Mouse (Mus musculus): ENCODE measurements around the gene Atad5. TPM values are rescaled to one million over a fixed set of nuclear protein-coding genes. Genes with fewer than 3 reads are reported as not detected.
"Not testable (repeated sequence)": the region's sequence is repeated elsewhere in the genome, so short reads cannot be mapped to it uniquely, and the experiment has no call there.

Gene Atad5
- polyA plus RNA-seq, 1 experiment from 2014 or later, result 14.1 TPM

DNA sequence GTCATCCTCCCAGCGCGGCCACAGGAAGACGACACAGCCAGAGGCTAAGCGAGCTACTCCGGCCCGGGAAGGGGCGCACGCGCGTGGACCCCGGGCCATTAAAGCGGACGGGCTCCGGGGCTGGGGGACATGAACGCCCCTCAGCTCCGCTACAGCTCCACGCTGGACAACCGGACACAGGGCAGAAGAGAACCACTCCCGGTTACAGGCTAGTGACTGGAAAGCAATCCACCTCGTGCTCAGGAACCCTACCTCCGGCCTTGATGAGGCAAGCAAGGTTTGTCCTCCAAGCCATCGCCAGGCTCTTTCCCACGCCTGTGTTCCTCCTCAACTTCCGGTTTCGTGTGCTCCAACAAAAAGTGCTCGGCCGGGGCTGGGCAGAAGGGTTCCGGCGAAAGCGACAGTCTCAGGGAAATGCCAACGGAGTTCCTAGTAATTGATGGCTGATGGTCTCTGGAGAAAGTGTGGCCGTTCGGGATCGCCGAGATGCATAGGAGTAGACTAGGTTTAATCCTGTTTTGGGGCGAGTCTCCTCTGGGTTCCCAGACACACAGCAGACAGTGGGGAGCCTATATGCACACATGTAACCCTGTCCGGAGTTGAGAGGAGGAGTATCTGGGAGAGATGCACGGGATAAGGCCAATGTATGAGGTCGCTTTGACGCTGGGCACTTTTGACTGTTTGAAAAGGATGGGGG, 52.8 kb downstream of the Atad5 start, which contains the start of gene Tefm:
Gene Tefm, minus strand, starts transcription at position 351 of the 697 bp plus-strand sequence.
- Histone ChIP-seq H3K36me3 (peaks cover 31% of the 10 kb centered on the region), H3K27ac (peak within 1 kb of the TSS; percentile 87), H3K27me3 (no peaks in the 10 kb centered on the region), H3K4me2 (replicated peaks) (peak within 1 kb of the TSS; percentile 77), H3K4me1 (peaks cover 12% of the 10 kb centered on the region), H3K9me3 (no peaks in the 10 kb centered on the region), H3K9ac (peak within 1 kb of the TSS; percentile 82), H3K4me3 (peak within 1 kb of the TSS; percentile 83)
- WGBS, result under 1% methylated on average over 40 of the region's 40 CpGs
- ATAC-seq (ENCODE audit: low FRiP score, low read depth), result peak; percentile 94

DNA sequence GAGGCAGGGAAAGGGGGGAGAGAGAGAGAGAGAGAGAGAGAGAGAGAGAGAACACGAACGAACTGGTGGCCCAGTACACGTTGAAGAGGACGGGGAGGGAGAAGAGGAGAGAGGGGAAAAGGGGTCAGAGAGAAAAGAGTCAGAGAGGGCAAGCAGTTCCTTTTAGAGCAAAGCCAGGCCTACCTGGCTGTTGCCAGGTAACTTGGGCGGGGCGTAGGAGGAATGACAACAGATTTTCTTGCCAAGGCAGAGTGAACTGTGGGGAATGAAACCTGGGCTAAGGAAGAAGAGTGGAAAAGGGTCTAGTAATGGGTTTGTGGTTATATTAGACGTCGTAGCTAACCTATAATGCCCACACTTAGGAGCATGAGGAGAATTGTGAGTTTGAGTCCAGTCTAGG, 53.7 kb downstream of the Atad5 start:
- H3K9ac ChIP-seq, result peak overlapping the region; percentile 82
- WGBS, result 50% methylated on average over 8 of the region's 8 CpGs
- ATAC-seq (ENCODE audit: low FRiP score, low read depth), result no peak
- peaks cover 24% of the 10 kb centered on the region for H3K36me3 ChIP-seq
- peaks cover 12% of the 10 kb centered on the region for H3K4me1 ChIP-seq
- no peaks in the 10 kb centered on the region for H3K27me3 ChIP-seq
- H3K4me2 ChIP-seq (replicated peaks), result peak overlapping the region; percentile 77
- peak overlapping the region; percentile 83 for H3K4me3 ChIP-seq
- H3K9me3 ChIP-seq, result no peaks in the 10 kb centered on the region
- no peak overlapping the region for H3K27ac ChIP-seq

DNA sequence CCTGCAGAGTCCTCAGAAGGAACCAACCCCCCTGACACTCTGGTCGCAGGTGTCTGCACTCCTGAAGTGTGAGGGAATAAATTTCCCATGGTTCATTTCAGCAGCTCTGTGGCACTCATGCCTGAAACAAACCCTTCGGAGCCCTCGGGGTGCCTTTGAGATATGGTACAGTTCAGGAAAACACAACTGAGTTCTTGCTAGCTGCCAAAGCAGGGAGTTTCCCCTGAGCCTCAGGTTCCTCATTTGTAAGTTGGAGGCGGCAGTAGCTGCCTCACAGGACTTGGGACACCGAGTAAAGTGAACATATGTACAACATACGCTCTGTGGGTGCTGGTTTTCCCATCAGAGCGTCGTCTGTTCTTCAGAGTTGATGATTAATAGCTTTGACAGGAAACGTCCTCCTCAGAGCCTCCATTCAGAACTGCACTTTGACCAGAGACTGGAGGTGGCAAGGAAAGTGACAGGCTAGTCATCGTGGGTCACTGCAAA, 56.6 kb downstream of the Atad5 start:
- Histone ChIP-seq H3K4me1 (peaks cover 9% of the 10 kb centered on the region), H3K9me3 (no peaks in the 10 kb centered on the region), H3K4me3 (no peak overlapping the region), H3K4me2 (replicated peaks) (no peak overlapping the region), H3K9ac (no peak overlapping the region), H3K36me3 (no peaks in the 10 kb centered on the region), H3K27ac (no peak overlapping the region), H3K27me3 (no peaks in the 10 kb centered on the region)
- ATAC-seq (ENCODE audit: low FRiP score, low read depth), result no peak
- 50% methylated on average over 10 of the region's 10 CpGs for WGBS

DNA sequence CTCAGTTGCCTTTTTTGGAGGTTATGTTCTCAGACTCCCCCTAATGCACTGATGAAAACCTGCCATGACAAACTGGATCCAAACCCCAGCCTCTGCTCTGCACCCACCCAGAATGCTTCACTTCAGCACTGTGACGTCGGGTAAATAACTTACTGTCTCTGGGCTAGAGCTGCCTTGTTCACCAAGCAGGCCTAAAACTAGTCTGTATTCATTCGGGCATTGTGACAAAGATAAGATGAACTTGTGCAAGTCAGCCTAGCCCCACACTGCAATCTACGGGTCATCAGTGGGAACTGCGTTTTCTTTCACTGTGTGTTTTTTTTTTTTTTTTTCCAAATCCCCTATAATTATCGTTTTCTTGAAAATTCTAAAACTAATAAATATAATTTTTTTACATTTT, 58.5 kb downstream of the Atad5 start:
- no peak overlapping the region for H3K9ac ChIP-seq
- no peaks in the 10 kb centered on the region for H3K36me3 ChIP-seq
- ATAC-seq (ENCODE audit: low FRiP score, low read depth), result no peak
- no peak overlapping the region for H3K4me2 ChIP-seq (replicated peaks)
- H3K9me3 ChIP-seq, result no peaks in the 10 kb centered on the region
- H3K27me3 ChIP-seq, result peaks cover 17% of the 10 kb centered on the region
- H3K4me1 ChIP-seq, result peaks cover 3% of the 10 kb centered on the region
- 82% methylated on average over 6 of the region's 6 CpGs for WGBS
- no peak overlapping the region for H3K4me3 ChIP-seq
- H3K27ac ChIP-seq, result no peak overlapping the region

DNA sequence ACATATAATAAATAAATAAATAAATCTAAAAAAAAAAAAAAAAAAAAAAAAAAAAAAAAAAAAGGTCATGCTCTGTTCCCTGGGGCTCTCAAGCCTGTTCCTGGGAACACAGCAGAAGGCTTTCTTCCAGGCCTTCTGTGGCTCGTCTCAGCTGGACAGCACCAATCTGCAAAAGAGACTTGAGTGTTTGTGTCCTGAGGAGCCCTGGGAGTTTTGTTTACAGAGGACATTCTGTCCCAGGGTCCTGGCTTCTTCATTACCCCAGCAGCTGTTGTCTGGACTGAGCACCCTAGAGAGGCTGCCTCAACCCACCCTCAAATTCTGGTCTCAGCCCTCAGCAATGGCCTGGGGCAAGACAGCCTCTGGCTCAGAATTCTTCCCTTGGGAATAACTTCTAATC, 59.1 kb downstream of the Atad5 start:
- Histone ChIP-seq H3K27me3 (peaks cover 23% of the 10 kb centered on the region), H3K4me1 (no peaks in the 10 kb centered on the region), H3K36me3 (no peaks in the 10 kb centered on the region), H3K9ac (no peak overlapping the region), H3K4me2 (replicated peaks) (no peak overlapping the region), H3K27ac (no peak overlapping the region), H3K9me3 (no peaks in the 10 kb centered on the region), H3K4me3 (no peak overlapping the region)
- WGBS, result 35% methylated on average over 1 of the region's 1 CpGs
- ATAC-seq (ENCODE audit: low FRiP score, low read depth), result no peak

DNA sequence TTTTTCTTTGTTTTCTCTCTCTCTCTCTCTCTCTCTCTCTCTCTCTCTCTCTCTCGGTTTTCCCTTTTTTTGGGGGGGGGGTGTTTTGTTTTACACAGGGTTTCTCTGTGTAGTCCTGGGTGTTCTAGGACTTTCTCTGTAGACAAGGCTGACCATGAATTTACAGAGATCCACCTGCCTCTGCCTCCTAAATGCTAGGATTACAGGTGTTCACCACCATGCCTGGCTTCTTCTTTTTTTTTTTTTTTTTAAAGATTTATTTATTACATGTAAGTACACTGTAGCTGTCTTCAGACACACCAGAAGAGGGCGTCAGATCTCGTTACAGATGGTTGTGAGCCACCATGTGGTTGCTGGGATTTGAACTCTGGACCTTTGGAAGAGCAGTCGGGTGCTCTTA, 59.8 kb downstream of the Atad5 start:
- peaks cover 29% of the 10 kb centered on the region for H3K27me3 ChIP-seq
- not testable (repeated sequence) for H3K36me3 ChIP-seq; H3K4me1 ChIP-seq; H3K27ac ChIP-seq; H3K4me3 ChIP-seq; H3K9me3 ChIP-seq; ATAC-seq (ENCODE audit: low FRiP score, low read depth); H3K9ac ChIP-seq; H3K4me2 ChIP-seq (replicated peaks)
- 67% methylated on average over 4 of the region's 4 CpGs for WGBS

DNA sequence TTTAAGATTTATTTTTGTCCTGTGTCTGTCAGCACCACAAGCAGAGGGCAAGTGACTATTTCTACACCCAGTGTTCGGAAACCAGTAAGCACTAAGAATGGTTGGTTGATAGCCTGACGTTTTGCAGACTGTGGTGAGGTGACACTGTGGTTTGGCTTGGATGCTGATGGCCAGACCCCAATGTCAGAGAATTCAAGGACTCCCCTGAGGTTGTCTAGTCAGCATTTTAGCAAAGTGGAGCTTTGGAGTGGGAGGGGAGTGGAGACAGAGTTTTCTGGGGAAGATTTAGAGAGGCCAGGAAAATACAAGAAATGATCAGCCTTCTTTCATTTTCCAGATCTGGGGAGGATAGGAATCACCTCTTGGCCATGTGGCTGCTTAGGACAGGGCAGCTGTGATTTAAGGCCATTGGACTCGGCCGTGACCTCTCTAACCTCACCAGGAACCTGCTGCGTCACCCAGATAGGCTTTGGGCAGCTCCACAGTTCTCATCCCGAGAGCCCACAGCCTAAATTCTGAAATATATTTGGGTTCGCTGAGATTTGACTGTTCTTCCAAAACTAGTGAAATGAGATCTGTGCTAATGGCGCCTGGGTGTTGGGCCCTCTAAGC, 60.3 kb downstream of the Atad5 start:
- Histone ChIP-seq H3K36me3 (no peaks in the 10 kb centered on the region), H3K4me1 (0 out of 2 replicates have a peak, but pooled peaks cover 7% of the 10 kb centered on the region), H3K9ac (no peak overlapping the region), H3K27ac (no peak overlapping the region), H3K4me3 (no peak overlapping the region), H3K4me2 (replicated peaks) (no peak overlapping the region), H3K27me3 (peaks cover 35% of the 10 kb centered on the region), H3K9me3 (no peaks in the 10 kb centered on the region)
- ATAC-seq (ENCODE audit: low FRiP score, low read depth), result no peak
- WGBS, result 78% methylated on average over 8 of the region's 8 CpGs

DNA sequence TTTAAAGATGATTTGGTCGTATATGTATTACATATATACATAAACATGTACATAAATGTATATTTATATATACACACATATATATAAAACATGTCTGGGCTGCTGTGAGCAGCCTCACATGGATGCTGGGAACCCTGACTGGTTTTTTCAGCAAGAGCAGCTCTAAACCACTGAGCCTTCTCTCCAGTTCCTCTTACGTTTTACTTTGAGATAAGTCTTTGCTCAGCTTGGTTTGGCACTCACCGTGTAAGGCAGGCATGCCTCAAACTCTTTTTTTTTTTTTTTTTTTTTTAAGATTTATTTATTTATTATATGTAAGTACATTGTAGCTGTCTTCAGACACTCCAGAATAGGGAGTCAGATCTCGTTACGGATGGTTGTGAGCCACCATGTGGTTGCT, 61.4 kb downstream of the Atad5 start:
- H3K36me3 ChIP-seq, result no peaks in the 10 kb centered on the region
- WGBS, result 77% methylated on average over 5 of the region's 5 CpGs
- no peak for ATAC-seq (ENCODE audit: low FRiP score, low read depth)
- no peak overlapping the region for H3K27ac ChIP-seq
- no peak overlapping the region for H3K4me3 ChIP-seq
- 0 out of 2 replicates have a peak, but pooled peaks cover 7% of the 10 kb centered on the region for H3K4me1 ChIP-seq
- no peak overlapping the region for H3K4me2 ChIP-seq (replicated peaks)
- no peak overlapping the region for H3K9ac ChIP-seq
- H3K27me3 ChIP-seq, result peaks cover 45% of the 10 kb centered on the region
- no peaks in the 10 kb centered on the region for H3K9me3 ChIP-seq

DNA sequence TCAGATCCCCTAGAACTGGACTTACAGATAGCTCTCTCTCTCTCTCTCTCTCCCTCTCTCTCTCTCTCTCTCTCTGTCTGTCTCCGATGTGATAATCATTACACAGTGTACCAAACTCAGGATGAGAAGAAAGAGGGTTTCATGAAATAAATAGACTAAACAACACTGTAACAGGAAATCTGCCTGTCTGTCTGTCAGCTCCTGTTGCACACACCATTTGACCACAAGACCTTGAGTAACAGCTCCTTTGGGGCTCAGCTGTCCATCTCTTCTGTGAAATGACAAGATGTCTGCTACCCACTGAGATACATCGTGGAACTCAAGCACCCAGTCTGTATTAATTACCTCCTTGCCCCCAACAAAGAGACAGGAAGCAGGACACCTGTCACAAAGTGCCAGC, 62.3 kb downstream of the Atad5 start:
- H3K9ac ChIP-seq, result no peak overlapping the region
- peaks cover 53% of the 10 kb centered on the region for H3K27me3 ChIP-seq
- no peak overlapping the region for H3K4me3 ChIP-seq
- no peaks in the 10 kb centered on the region for H3K36me3 ChIP-seq
- WGBS, result 66% methylated on average over 2 of the region's 2 CpGs
- H3K4me1 ChIP-seq, result 0 out of 2 replicates have a peak, but pooled peaks cover 7% of the 10 kb centered on the region
- H3K4me2 ChIP-seq (replicated peaks), result no peak overlapping the region
- no peaks in the 10 kb centered on the region for H3K9me3 ChIP-seq
- ATAC-seq (ENCODE audit: low FRiP score, low read depth), result no peak
- H3K27ac ChIP-seq, result no peak overlapping the region

DNA sequence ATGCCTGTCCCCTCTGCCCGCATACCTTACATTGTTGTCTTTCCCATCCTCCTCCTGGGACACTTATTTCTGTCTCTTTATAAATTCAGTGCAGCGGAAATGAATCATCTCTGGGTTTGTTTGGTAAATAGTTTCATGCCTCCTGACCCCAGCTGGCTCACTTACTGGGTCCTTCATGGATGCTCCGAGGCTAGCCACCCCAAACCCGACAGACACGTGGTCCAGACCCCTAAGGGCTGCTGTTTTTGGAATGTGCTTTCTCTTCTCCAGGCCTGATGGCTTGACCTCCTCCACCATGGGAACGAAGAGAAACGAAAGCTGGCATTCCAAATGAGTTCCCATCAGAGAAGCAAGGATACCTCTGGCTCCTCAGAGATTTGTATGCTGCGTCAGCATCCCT, 63.2 kb downstream of the Atad5 start:
- Histone ChIP-seq H3K9ac (no peak overlapping the region), H3K36me3 (no peaks in the 10 kb centered on the region), H3K4me1 (0 out of 2 replicates have a peak, but pooled peaks cover 7% of the 10 kb centered on the region), H3K27me3 (peaks cover 59% of the 10 kb centered on the region), H3K4me3 (no peak overlapping the region), H3K4me2 (replicated peaks) (no peak overlapping the region), H3K9me3 (no peaks in the 10 kb centered on the region), H3K27ac (no peak overlapping the region)
- no peak for ATAC-seq (ENCODE audit: low FRiP score, low read depth)
- 78% methylated on average over 8 of the region's 8 CpGs for WGBS

DNA sequence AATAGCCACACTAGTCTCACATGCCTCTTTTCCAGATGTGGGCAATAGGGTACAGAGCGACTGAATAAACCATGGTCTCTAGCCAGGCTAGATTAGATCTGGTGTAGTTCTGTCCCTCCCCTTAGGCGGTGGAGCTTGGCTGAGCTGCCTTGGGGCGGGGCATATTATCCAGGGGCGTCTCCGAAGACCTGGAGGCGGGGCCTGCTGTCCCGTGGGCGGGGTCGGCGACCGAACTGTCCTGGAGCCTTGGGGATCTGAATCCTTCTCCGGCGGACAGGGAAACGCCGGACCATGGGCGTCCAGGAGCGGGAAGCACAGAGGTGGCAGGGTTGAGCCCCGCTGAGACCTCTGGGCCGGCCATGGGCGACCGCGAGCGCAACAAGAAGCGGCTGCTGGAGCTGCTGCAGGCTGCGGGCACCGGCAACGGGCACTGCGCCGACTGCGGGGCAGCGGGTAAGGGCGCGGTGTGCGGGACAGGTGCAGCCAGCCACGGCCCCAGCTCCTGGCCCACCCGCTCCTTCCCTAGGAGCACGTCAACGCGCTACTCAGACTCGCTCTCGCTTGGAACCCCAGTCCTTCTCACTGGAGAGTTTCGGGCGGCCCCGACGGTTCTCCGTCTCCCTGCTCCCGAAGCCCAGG, 64.8 kb downstream of the Atad5 start, which contains the start of gene Adap2:
Gene Adap2, plus strand, starts transcription at position 249 of the 639 bp plus-strand sequence.
- Histone ChIP-seq H3K4me1 (0 out of 2 replicates have a peak, but pooled peaks cover 7% of the 10 kb centered on the region), H3K36me3 (no peaks in the 10 kb centered on the region), H3K9ac (peak within 1 kb of the TSS; percentile 50), H3K4me3 (peak within 1 kb of the TSS; percentile 53), H3K27me3 (peaks cover 65% of the 10 kb centered on the region), H3K27ac (no peak within 1 kb of the TSS), H3K9me3 (no peaks in the 10 kb centered on the region), H3K4me2 (replicated peaks) (peak within 1 kb of the TSS; percentile 75)
- peak; percentile 85 for ATAC-seq (ENCODE audit: low FRiP score, low read depth)
- 1% methylated on average over 41 of the region's 47 CpGs for WGBS

DNA sequence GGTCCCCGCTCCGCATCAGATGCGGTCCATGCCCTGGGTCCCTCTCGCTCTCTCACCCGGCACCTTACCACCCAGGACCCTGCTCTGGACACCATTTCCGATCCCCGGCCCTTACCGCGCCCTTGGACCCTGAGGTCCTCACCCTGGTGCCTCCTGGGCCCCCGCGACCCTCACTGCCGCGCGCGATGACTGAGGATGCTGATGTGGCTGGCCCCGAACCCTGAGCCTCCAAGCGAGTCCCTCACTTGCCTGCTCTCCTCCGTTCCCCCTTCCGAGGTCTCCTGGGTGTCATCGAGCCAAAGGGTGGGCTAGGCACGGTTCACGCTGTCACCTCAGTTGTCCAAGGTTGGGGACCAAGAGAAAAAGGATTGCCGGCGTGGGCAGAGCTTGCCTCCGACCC, 65.3 kb downstream of the Atad5 start:
- Histone ChIP-seq H3K9ac (peak overlapping the region; percentile 50; the same call in 1 of the 2 replicates), H3K27ac (no peak overlapping the region), H3K4me1 (0 out of 2 replicates have a peak, but pooled peaks cover 7% of the 10 kb centered on the region), H3K36me3 (no peaks in the 10 kb centered on the region), H3K9me3 (no peaks in the 10 kb centered on the region), H3K4me2 (replicated peaks) (peak overlapping the region; percentile 75), H3K4me3 (peak overlapping the region; percentile 53), H3K27me3 (peaks cover 71% of the 10 kb centered on the region)
- ATAC-seq (ENCODE audit: low FRiP score, low read depth), result no peak
- WGBS, result 25% methylated on average over 25 of the region's 25 CpGs

Measured in limb, embryonic 13.5 days (tissue).